22 mouse cellular contexts compared by ENCODE assay signal in genomic region chr7:140912293-140912692, GRCm38 (mm10). TPM values are rescaled to one million over a fixed set of nuclear protein-coding genes. Genes with fewer than 3 reads are reported as not detected.
DNase-seq lines count a peak whose midpoint lies in the region; ATAC-seq lines count a peak whose summit lies in the region.
"Had no signal": no experiment of that assay in that cellular context is flagged by ENCODE, and none has a peak within 500 bp of the region (broad histone marks: within the 10 kb centered on the region; RNA-seq: fewer than 3 reads in every experiment).

No protein-coding gene starts in this region.

- no peaks in the 10 kb centered on the region for H3K27me3 ChIP-seq in intestine, embryonic 14.5 days (replicated peaks; ENCODE audit: control insufficient read depth, insufficient read depth, low read length)
- no peaks in the 10 kb centered on the region for H3K27me3 ChIP-seq in liver, embryonic 16.5 days (ENCODE audit: control insufficient read depth, insufficient read depth, low read depth, low read length)

- no peak overlapping the region for H3K9ac ChIP-seq in intestine, embryonic 14.5 days (ENCODE audit: low read length)
- no peak overlapping the region for H3K9ac ChIP-seq in liver, embryonic 16.5 days (ENCODE audit: low read depth, low read length)

- WGBS in intestine, embryonic 14.5 days = 58% methylated on average over 3 of the region's 3 CpGs
- WGBS in liver, embryonic 16.5 days (ENCODE audit: insufficient replicate concordance) = 37% methylated on average over 3 of the region's 3 CpGs

- no peak overlapping the region for H3K4me3 ChIP-seq in intestine, embryonic 14.5 days (ENCODE audit: low read depth, low read length)
- no peak overlapping the region for H3K4me3 ChIP-seq in liver, embryonic 16.5 days (ENCODE audit: low read depth, low read length)

- no peaks in the 10 kb centered on the region for H3K36me3 ChIP-seq in intestine, embryonic 14.5 days (ENCODE audit: control insufficient read depth, insufficient read depth, low read length)
- no peaks in the 10 kb centered on the region for H3K36me3 ChIP-seq in liver, embryonic 16.5 days (ENCODE audit: control insufficient read depth, insufficient read depth)
- H3K36me3 ChIP-seq: G1E had no signal

- no peaks in the 10 kb centered on the region for H3K9me3 ChIP-seq in intestine, embryonic 14.5 days (ENCODE audit: control insufficient read depth, low read length)
- H3K9me3 ChIP-seq in liver, embryonic 16.5 days (replicated peaks; ENCODE audit: control insufficient read depth, low read length) = no peaks in the 10 kb centered on the region
- H3K9me3 ChIP-seq: G1E had no signal

- peak; percentile 31 to 47 for DNase-seq in left cerebral cortex, adult 18-20 months (ENCODE audit: low spot score in 2 of 2)
- DNase-seq in left cerebral cortex, postnatal 10 days (ENCODE audit: extremely low spot score in 1 of 2, low spot score in 2 of 2) = no peak
- DNase-seq in brain, adult 2 months (ENCODE audit: low read depth, low spot score) = peak; percentile 84
- DNase-seq in intestine, embryonic 14.5 days (ENCODE audit: low spot score) = no peak
- DNase-seq in urinary bladder, postnatal 10 days (ENCODE audit: low spot score) = no peak
- no peak for DNase-seq in adrenal gland, postnatal 4 days (ENCODE audit: low spot score in 2 of 2)
- DNase-seq: adrenal gland, adult 2 months; cerebellum, adult 18-20 months; gastrocnemius, postnatal 25 days; kidney, postnatal 36 days; layer of hippocampus, postnatal 36 days; lung, adult 18-20 months had no signal

- intact Hi-C loops in left cerebral cortex, postnatal 10 days (cut with DNase I) = no loop called here

- peak overlapping the region; percentile 10; the same call in 1 of the 2 replicates for H3K27ac ChIP-seq in intestine, embryonic 14.5 days (ENCODE audit: low read depth)
- H3K27ac ChIP-seq in liver, embryonic 16.5 days (ENCODE audit: low read length) = peak overlapping the region; percentile 67

- ATAC-seq in intestine, embryonic 14.5 days (replicated peaks; ENCODE audit: low FRiP score, low TSS enrichment, low read depth) = no peak
- ATAC-seq in liver, embryonic 16.5 days (ENCODE audit: low read depth) = no peak
- ATAC-seq: forebrain, embryonic 16.5 days; hindbrain, embryonic 16.5 days had no signal

- no peak overlapping the region for H3K4me2 ChIP-seq in intestine, embryonic 14.5 days (ENCODE audit: low read length)
- no peak overlapping the region for H3K4me2 ChIP-seq in liver, embryonic 16.5 days (ENCODE audit: low read depth, low read length)
- H3K4me2 ChIP-seq: heart, embryonic 11.5 days had no signal

- no peaks in the 10 kb centered on the region for H3K4me1 ChIP-seq in intestine, embryonic 14.5 days (replicated peaks; ENCODE audit: control insufficient read depth, insufficient read depth, low read length)
- peaks cover 4% of the 10 kb centered on the region for H3K4me1 ChIP-seq in liver, embryonic 16.5 days (ENCODE audit: control insufficient read depth, low read depth, low read length)

RNA-seq across cellular contexts. Expression of gene Nlrp6, which starts 8.4 kb away (rescaled TPM):
- under 1 TPM; 0.47 to 0.51 TPM for total RNA-seq in left cerebral cortex, adult 18-20 months (2021)
- under 1 TPM; 0.39 to 0.67 TPM for total RNA-seq in left cerebral cortex, postnatal 10 days (2021)
- 12.5 and 18.4 TPM in 2 replicates for polyA plus RNA-seq in intestine, embryonic 14.5 days (2014; fragmentation: Nextera tagmentation; extraction: Ambion mirVana)
- 7.8 and 10.8 TPM in 2 replicates for polyA plus RNA-seq in liver, embryonic 16.5 days (2015; fragmentation: Nextera tagmentation; extraction: Ambion mirVana)
- total RNA-seq in adrenal gland, postnatal 4 days (2021) = 1 to 10 TPM; 2.1 to 4.9 TPM
- total RNA-seq: gastrocnemius, postnatal 25 days; heart, postnatal 25 days had no signal
- polyA plus RNA-seq: embryonic facial prominence, embryonic 11.5 days; heart, embryonic 11.5 days; urinary bladder, adult 2 months had no signal

RNA-seq across cellular contexts. Expression of gene Cox8b, which starts 12.0 kb away (rescaled TPM):
- total RNA-seq in left cerebral cortex, adult 18-20 months (2021) = 1 to 10 TPM; 1.6 to 1.7 TPM
- total RNA-seq in left cerebral cortex, postnatal 10 days (2021) = not detected
- 0.62 and 0.83 TPM in 2 replicates for polyA plus RNA-seq in intestine, embryonic 14.5 days (2014; fragmentation: Nextera tagmentation; extraction: Ambion mirVana)
- 1.4 and 3.4 TPM in 2 replicates for polyA plus RNA-seq in liver, embryonic 16.5 days (2015; fragmentation: Nextera tagmentation; extraction: Ambion mirVana)
- 100 to 1,000 TPM; 183 to 297 TPM for total RNA-seq in adrenal gland, postnatal 4 days (2021)
- total RNA-seq: G1E; midbrain, postnatal 0 days had no signal
- polyA plus RNA-seq: embryonic facial prominence, embryonic 11.5 days; forebrain, embryonic 16.5 days; G1E; hindbrain, embryonic 16.5 days; midbrain, postnatal 0 days; testis, adult 2 months had no signal

RNA-seq across cellular contexts. Expression of gene Pgghg, which starts 28.9 kb away (rescaled TPM):
- 1 to 10 TPM; 4.4 to 6.7 TPM for total RNA-seq in left cerebral cortex, adult 18-20 months (2021)
- total RNA-seq in left cerebral cortex, postnatal 10 days (2021) = 1 to 10 TPM; 2.4 to 3.9 TPM
- 26.9 and 29.2 TPM in 2 replicates for polyA plus RNA-seq in intestine, embryonic 14.5 days (2014; fragmentation: Nextera tagmentation; extraction: Ambion mirVana)
- polyA plus RNA-seq in liver, embryonic 16.5 days (2015; fragmentation: Nextera tagmentation; extraction: Ambion mirVana) = 6.0 and 7.9 TPM in 2 replicates
- total RNA-seq in adrenal gland, postnatal 4 days (2021) = 10 to 100 TPM; 41.5 to 44.5 TPM

RNA-seq across cellular contexts. Expression of gene Sirt3, which starts 30.2 kb away (rescaled TPM):
- total RNA-seq in left cerebral cortex, adult 18-20 months (2021) = 10 to 100 TPM; 78.0 to 80.3 TPM
- 10 to 100 TPM; 52.5 to 53.0 TPM for total RNA-seq in left cerebral cortex, postnatal 10 days (2021)
- polyA plus RNA-seq in intestine, embryonic 14.5 days (2014; fragmentation: Nextera tagmentation; extraction: Ambion mirVana) = 24.7 and 25.3 TPM in 2 replicates
- polyA plus RNA-seq in liver, embryonic 16.5 days (2015; fragmentation: Nextera tagmentation; extraction: Ambion mirVana) = 21.9 and 23.6 TPM in 2 replicates
- 10 to 100 TPM; 34.7 to 41.8 TPM for total RNA-seq in adrenal gland, postnatal 4 days (2021)

RNA-seq across cellular contexts. Expression of gene Psmd13, which starts 30.5 kb away (rescaled TPM):
- total RNA-seq in left cerebral cortex, adult 18-20 months (2021) = 100 to 1,000 TPM; 110 to 114 TPM
- total RNA-seq in left cerebral cortex, postnatal 10 days (2021) = 100 to 1,000 TPM; 144 to 153 TPM
- 151 and 154 TPM in 2 replicates for polyA plus RNA-seq in intestine, embryonic 14.5 days (2014; fragmentation: Nextera tagmentation; extraction: Ambion mirVana)
- 108 and 123 TPM in 2 replicates for polyA plus RNA-seq in liver, embryonic 16.5 days (2015; fragmentation: Nextera tagmentation; extraction: Ambion mirVana)
- 100 to 1,000 TPM; 123 to 133 TPM for total RNA-seq in adrenal gland, postnatal 4 days (2021)

Comparison
In these comparisons a context has a peak if more than half of its experiments do, and no peak if none do; other contexts are left out.
1. DNase-seq: peak in left cerebral cortex, adult 18-20 months (2 of 2) and brain, adult 2 months (single experiment); none in left cerebral cortex, postnatal 10 days (0 of 2), intestine, embryonic 14.5 days (single experiment), urinary bladder, postnatal 10 days (single experiment) and adrenal gland, postnatal 4 days (0 of 2).
2. RNA of gene Cox8b, which starts 12.0 kb away (total RNA-seq): 183 to 297 TPM in adrenal gland, postnatal 4 days; 1.6 to 1.7 TPM in left cerebral cortex, adult 18-20 months and not detected in left cerebral cortex, postnatal 10 days; every median in the first group is over 10 times any median in the second.
3. RNA of gene Pgghg, which starts 28.9 kb away (total RNA-seq): 41.5 to 44.5 TPM in adrenal gland, postnatal 4 days; 4.4 to 6.7 TPM in left cerebral cortex, adult 18-20 months and 2.4 to 3.9 TPM in left cerebral cortex, postnatal 10 days; every median in the first group is over 4 times any median in the second.